In genomic region chr1:89524369-89524768, GRCm38 (mm10) we compare ENCODE assay signal across 9 mouse cellular contexts.
DNase-seq lines count a peak whose midpoint lies in the region; ATAC-seq and TF ChIP-seq lines count a peak whose summit lies in the region.
"Had no signal": no experiment of that assay in that cellular context is flagged by ENCODE, and none has a peak within 500 bp of the region (broad histone marks: within the 10 kb centered on the region; RNA-seq: fewer than 3 reads in every experiment).

No protein-coding gene starts in this region.

- no peak overlapping the region for H3K9ac ChIP-seq in kidney, embryonic 15.5 days
- H3K9ac ChIP-seq in neural tube, embryonic 14.5 days (replicated peaks; ENCODE audit: low read depth, low read length), result no peak overlapping the region
- H3K9ac ChIP-seq: stomach, embryonic 15.5 days had no signal

- no peaks in the 10 kb centered on the region for H3K36me3 ChIP-seq in kidney, embryonic 15.5 days
- H3K36me3 ChIP-seq in kidney, adult 2 months (ENCODE audit: control insufficient read depth, insufficient read depth, low read length), result no peaks in the 10 kb centered on the region
- no peaks in the 10 kb centered on the region; the same call in 1 of the 2 replicates for H3K36me3 ChIP-seq in limb, embryonic 10.5 days
- no peaks in the 10 kb centered on the region for H3K36me3 ChIP-seq in neural tube, embryonic 14.5 days (ENCODE audit: control insufficient read depth, insufficient read depth, low read length)
- H3K36me3 ChIP-seq: stomach, embryonic 15.5 days had no signal

- H3K4me1 ChIP-seq in kidney, embryonic 15.5 days, result peaks cover 55% of the 10 kb centered on the region
- H3K4me1 ChIP-seq in kidney, adult 2 months (ENCODE audit: control insufficient read depth, insufficient read depth, low read length), result peaks cover 23% of the 10 kb centered on the region
- H3K4me1 ChIP-seq in limb, embryonic 10.5 days, result peaks cover 46% of the 10 kb centered on the region
- peaks cover 27% of the 10 kb centered on the region for H3K4me1 ChIP-seq in neural tube, embryonic 14.5 days (ENCODE audit: control insufficient read depth, insufficient read depth, low read length)

- under 1% methylated on average over 4 of the region's 4 CpGs for WGBS in kidney, embryonic 15.5 days
- whole genome bisulfite sequencing in kidney, adult 2 months, result 3% methylated on average over 4 of the region's 4 CpGs
- WGBS in limb, embryonic 10.5 days, result 10% methylated on average over 4 of the region's 4 CpGs
- WGBS in neural tube, embryonic 14.5 days, result 4% methylated on average over 4 of the region's 4 CpGs

- H3K4me2 ChIP-seq in kidney, embryonic 15.5 days, result no peak overlapping the region
- H3K4me2 ChIP-seq in neural tube, embryonic 14.5 days (ENCODE audit: low read depth, low read length), result no peak overlapping the region
- H3K4me2 ChIP-seq: stomach, embryonic 15.5 days had no signal

- TF ChIP-seq POLR2A in kidney, adult 2 months (IDR thresholded peaks at IDR 0.05; ENCODE audit: low read depth, low read length), result no peak

- peak; percentile 75 for DNase-seq in kidney, adult 11 months
- peak; percentile 94 for DNase-seq in cerebellum, adult 8-10 months
- peak; percentile 74 to 87 for DNase-seq in frontal cortex, postnatal 10 days (ENCODE audit: low spot score in 2 of 2)
- DNase-seq in kidney, adult 2 months, result peak; percentile 91
- peak; percentile 92 for DNase-seq in limb, embryonic 10.5 days (ENCODE audit: low spot score)
- DNase-seq in testis, postnatal 10 days (ENCODE audit: low spot score), result peak; percentile 96

- TF ChIP-seq CTCF in kidney, adult 2 months (conservative IDR thresholded peaks at IDR 0.05; ENCODE audit: insufficient read depth, insufficient read length, low read depth, low read length), result peak; percentile 98

- H3K9me3 ChIP-seq in kidney, embryonic 15.5 days (replicated peaks), result no peaks in the 10 kb centered on the region
- H3K9me3 ChIP-seq in limb, embryonic 10.5 days (replicated peaks), result no peaks in the 10 kb centered on the region
- H3K9me3 ChIP-seq in neural tube, embryonic 14.5 days (ENCODE audit: control insufficient read depth, low read length), result no peaks in the 10 kb centered on the region
- H3K9me3 ChIP-seq: stomach, embryonic 15.5 days had no signal

- H3K27ac ChIP-seq in kidney, embryonic 15.5 days, result no peak overlapping the region
- no peak overlapping the region for H3K27ac ChIP-seq in kidney, adult 2 months (ENCODE audit: insufficient read depth, low read depth, low read length)
- H3K27ac ChIP-seq in limb, embryonic 10.5 days, result no peak overlapping the region
- no peak overlapping the region for H3K27ac ChIP-seq in neural tube, embryonic 14.5 days (ENCODE audit: low read depth, low read length)
- H3K27ac ChIP-seq: stomach, embryonic 15.5 days had no signal

- no peak overlapping the region for H3K4me3 ChIP-seq in kidney, embryonic 15.5 days (replicated peaks)
- no peak overlapping the region for H3K4me3 ChIP-seq in kidney, adult 2 months (ENCODE audit: insufficient read depth, low read depth, low read length)
- H3K4me3 ChIP-seq in limb, embryonic 10.5 days, result no peak overlapping the region
- H3K4me3 ChIP-seq in neural tube, embryonic 14.5 days (ENCODE audit: low read depth, low read length), result no peak overlapping the region
- H3K4me3 ChIP-seq: stomach, embryonic 15.5 days had no signal

- no peak for ATAC-seq in kidney, embryonic 15.5 days (replicated peaks; ENCODE audit: low FRiP score)
- ATAC-seq in neural tube, embryonic 14.5 days (ENCODE audit: low read depth), result peak; percentile 31; the same call in 1 of the 2 replicates

- no peaks in the 10 kb centered on the region for H3K27me3 ChIP-seq in kidney, embryonic 15.5 days
- no peaks in the 10 kb centered on the region for H3K27me3 ChIP-seq in kidney, adult 2 months (replicated peaks; ENCODE audit: control insufficient read depth, insufficient read depth, low read length)
- no peaks in the 10 kb centered on the region for H3K27me3 ChIP-seq in limb, embryonic 10.5 days (ENCODE audit: low read depth, poor library complexity, severe bottlenecking)
- no peaks in the 10 kb centered on the region for H3K27me3 ChIP-seq in neural tube, embryonic 14.5 days (ENCODE audit: control insufficient read depth, insufficient read depth, low read length)
- H3K27me3 ChIP-seq: stomach, embryonic 15.5 days had no signal
